Mouse (Mus musculus): ENCODE results near the gene Prokr1.

DNA sequence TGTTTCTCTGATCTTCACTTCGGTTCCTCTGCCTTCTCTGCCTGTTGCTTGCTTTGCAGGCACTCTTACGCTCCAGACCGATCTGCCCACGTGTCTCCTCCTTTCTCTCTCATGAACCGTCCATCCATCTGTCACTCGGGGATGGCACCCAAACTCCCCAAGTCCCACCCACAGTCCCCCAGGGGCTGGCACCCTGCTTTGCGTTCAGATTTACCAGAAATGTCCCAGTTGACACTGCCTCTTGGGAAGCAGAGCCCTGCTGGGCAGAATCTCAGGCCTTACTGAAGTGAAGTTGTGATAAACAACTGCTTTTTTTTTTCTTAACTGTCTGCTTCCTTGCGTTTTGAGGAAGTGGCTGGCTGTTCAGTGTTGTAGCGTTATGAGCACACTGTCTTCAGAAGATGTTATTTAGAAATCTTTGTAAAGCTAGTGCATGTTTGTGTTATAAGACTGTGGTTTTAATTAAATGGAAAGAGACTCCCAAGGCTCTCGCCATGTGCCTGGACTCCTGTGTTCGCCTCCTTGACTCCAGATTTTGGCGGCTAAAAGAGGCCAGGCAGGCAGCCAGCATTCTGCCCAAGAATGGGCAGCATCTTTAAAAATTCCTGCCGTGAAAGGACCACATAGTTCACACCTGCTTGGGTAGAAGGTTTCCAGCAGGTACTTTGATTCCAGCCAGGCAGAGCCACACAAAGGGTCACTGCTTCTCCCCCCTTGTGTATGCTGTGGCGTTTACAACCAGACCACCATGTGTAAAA lies 57.4 kb downstream of the Prokr1 start, which contains the start of gene Arhgap25:
- no peak for TF ChIP-seq CTCF (IDR thresholded peaks at IDR 0.05; ENCODE audit: low read depth)
- TF ChIP-seq EP300 (optimal IDR thresholded peaks at IDR 0.05), result no peak

Data from stomach, postnatal 0 days (tissue).